Mouse (Mus musculus) cerebellum, postnatal 14 days (tissue): ENCODE results near the gene Ccar1.
"Not testable (repeated sequence)": the region's sequence is repeated elsewhere in the genome, so short reads cannot be mapped to it uniquely, and the experiment has no call there.

Experiments
- DNase-seq, 2 experiments: peaks; one replicate each; pipeline ENCODE4 v3.0.0; 2021; ENCODE audit warnings: mixed read lengths in 2 of 2

The Ccar1 gene

GRCm38 (mm10) chr10:62724936-62725335 lies 67.2 kb downstream of the Ccar1 start:
- DNase-seq, result no peak

GRCm38 (mm10) chr10:62722701-62723100 lies 69.4 kb downstream of the Ccar1 start:
- DNase-seq, result no peak

- DNase-seq, result not testable (repeated sequence)
Measured at GRCm38 (mm10) chr10:62720574-62720973, 71.5 kb downstream of the Ccar1 start.

GRCm38 (mm10) chr10:62713457-62713856 lies 78.6 kb downstream of the Ccar1 start:
- DNase-seq, result no peak

- no peak for DNase-seq
Measured at GRCm38 (mm10) chr10:62703579-62703978, 88.5 kb downstream of the Ccar1 start.

- no peak for DNase-seq
Measured at GRCm38 (mm10) chr10:62702436-62702835, 89.7 kb downstream of the Ccar1 start.
